Mouse (Mus musculus): Measurements from ENCODE around the gene Cd24a.

Cd24a gene

DNA sequence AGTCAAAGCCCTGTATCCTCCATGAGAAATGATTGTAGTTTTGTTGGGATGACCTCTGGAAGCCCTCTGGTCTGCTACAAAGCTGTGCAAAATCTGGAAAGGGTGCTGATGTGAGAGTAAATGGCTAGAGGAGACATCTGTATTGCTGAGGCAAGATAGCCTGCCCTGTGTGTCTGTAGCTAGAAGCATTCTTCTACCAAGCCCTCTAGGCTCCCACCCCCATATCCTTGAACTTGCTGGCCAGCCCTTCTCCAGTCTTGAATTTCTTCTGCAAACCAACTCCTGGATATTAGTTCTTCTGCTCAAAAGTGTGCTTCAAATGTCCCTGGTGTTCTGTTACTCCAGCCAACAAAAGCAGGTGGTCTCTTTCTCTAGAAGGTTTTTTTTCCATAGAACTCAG is 51.8 kb downstream of the Cd24a start:
- DNase-seq: no peak

DNA sequence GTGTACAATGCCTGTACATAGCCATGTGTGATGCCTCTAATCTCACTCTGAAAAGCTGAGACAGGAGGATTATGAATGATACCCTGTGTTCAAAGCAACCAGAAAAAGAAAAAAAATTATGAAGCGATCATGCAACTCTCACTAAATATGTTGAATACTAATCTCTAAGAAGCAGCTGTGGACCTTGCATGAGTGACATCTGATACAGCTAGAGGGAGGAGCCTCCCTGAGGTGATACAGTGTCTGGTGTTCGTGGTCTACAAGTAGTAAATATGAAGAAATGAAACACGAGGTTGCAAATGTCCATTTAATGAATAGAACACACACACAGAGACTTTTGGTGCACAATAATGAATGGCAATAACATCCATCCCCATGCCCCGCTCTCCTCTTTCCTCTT is 52.5 kb downstream of the Cd24a start:
- peak; percentile 78 for DNase-seq

DNA sequence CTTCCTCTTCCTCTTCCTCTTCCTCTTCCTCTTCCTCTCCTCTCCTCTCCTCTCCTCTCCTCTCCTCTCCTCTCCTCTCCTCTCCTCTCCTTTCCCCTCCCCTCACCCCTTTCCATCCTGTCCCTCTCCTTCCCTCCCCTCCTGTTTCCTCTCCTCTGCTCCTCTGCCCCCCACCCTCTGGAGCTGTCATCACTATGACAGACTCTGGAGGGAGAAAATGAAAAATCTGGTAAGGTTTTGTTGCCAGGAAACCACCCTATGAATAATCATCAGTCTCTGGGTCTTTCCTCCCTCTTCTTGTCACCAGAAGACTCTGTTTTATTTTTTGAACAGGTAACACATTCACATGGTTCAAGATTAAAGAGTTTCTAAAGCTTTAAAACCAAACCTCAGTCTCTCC is 53.0 kb downstream of the Cd24a start:
- no peak for DNase-seq

DNA sequence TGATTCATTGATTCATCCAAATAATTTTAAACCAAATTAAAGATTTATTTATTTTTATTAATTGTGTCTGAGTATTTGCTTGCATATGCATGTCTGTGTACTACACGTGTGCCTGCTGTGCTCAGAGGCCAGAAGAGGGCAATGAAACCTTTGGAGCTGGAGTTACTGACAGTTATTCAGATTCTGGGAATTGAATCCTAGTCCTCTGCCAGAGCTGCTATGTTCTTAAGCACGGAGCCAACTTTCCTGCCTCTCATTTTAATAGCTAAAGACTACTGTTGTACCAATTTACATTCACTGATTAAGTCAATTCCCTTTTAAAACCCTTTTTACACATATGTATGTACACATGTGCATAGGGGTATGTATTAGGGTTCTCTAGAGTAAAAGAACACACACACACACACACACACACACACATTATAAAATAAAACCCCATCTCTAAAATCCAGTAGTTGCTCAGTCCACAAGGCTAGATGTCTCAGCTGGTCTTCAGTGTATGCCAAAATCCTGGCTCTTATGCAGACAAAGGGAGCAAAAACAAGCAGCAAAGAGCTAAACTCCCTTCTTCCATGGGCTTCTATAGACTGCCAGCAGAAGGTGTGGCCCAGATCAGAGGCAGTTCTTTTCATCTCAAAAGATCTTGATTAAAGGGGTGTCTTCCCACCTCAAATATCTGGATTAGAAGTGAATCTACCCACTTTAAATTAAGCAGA is 53.7 kb downstream of the Cd24a start:
- no peak for DNase-seq

DNA sequence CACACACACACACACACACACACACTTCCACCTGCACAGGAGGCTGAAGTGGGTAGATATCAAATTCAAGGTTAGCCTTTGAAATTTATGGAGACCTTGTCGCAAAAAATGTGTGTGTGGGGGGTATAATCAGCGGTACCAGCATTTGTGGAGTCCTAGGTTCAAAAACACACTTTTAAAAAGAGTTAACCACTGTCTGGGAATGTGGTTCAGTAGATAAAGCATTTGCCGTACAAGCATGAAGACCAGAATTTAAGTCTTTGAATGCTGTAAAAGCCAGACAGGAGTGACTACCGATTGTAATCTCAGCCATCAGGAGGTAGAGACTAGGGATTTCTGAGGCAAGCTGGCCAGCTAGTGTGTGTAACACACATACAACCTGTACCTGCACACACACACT is 55.0 kb downstream of the Cd24a start:
- DNase-seq: no peak

All from liver (tissue).